Mouse (Mus musculus) hindbrain, embryonic 10.5 days (tissue): Measurements from ENCODE around the gene Olfr894. TPM values are rescaled to one million over a fixed set of nuclear protein-coding genes. Genes with fewer than 3 reads are reported as not detected.
"Not testable (repeated sequence)": the region's sequence is repeated elsewhere in the genome, so short reads cannot be mapped to it uniquely, and the experiment has no call there.

Source experiments
- DNase-seq: peaks from one replicate; pipeline ENCODE4 v3.0.0-alpha.2; 2017; ENCODE audit warnings: low spot score
- H3K27ac ChIP-seq: fragments of 300-500 bp; sonication (generic); 2 replicates; pipeline ENCODE4 v1.5.1; 2016; ENCODE audit warnings: mild to moderate bottlenecking, moderate library complexity
- H3K27me3 ChIP-seq: fragments of 300-500 bp; sonication (generic); 2 replicates; pipeline ENCODE4 v1.6.1; 2016; ENCODE audit warnings: mild to moderate bottlenecking; ENCODE audit not compliant: poor library complexity, insufficient read depth, severe bottlenecking
- H3K36me3 ChIP-seq: fragments of 300-500 bp; sonication (generic); 2 replicates; pipeline ENCODE4 v1.6.1; 2016; ENCODE audit warnings: mild to moderate bottlenecking, moderate library complexity
- H3K4me1 ChIP-seq: fragments of 300-500 bp; sonication (generic); replicated peaks from 2 replicates; pipeline ENCODE4 v1.6.1; 2016; ENCODE audit warnings: mild to moderate bottlenecking
- H3K4me3 ChIP-seq: fragments of 300-500 bp; sonication (generic); 2 replicates; pipeline ENCODE4 v1.5.1; 2016; ENCODE audit warnings: mild to moderate bottlenecking, moderate library complexity
- H3K9me3 ChIP-seq: fragments of 300-500 bp; sonication (generic); 2 replicates; pipeline ENCODE4 v1.6.1; 2016; ENCODE audit warnings: mild to moderate bottlenecking, moderate library complexity
- WGBS: fragments of 180-500 bp; shearing (Covaris S2); methylation state at CpG from one replicate; pipeline ENCODE4 v1.1.7; 2016; 5-methylcytosine and 5-hydroxymethylcytosine counted together
- polyA plus RNA-seq: library from polyadenylated mRNA; unstranded; fragments of >200 nt; fragmentation: Nextera tagmentation; extraction: Ambion mirVana; gene quantifications from 2 replicates; pipeline ENCODE4 v1.2.1, GENCODE M21; 2016

The Olfr894 gene
- not detected in 2 replicates for polyA plus RNA-seq

DNA sequence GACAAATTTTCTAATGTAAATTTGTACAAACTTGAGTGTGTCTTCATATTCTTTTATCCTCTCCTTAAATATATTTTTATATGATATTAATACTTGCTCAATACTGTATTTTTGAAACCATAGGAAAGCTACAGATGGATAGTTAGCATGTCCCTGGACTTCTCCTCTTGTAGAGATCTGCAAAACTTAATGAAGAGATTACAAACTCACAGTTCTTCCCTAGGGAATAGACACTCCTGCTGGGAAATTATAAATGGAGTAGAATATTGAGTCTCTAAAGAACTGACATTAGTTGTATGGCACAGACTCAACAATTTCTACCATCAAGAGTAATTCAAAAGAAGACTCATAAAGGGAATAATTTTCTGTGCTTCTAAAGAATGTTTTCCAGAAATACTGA, at the start of gene Olfr894:
TSS of gene Olfr894 (plus strand) at position 301 of the 400 bp plus-strand sequence.
- no peaks in the 10 kb centered on the region for H3K27me3 ChIP-seq
- no peaks in the 10 kb centered on the region for H3K9me3 ChIP-seq
- no peak within 1 kb of the TSS for H3K27ac ChIP-seq
- H3K4me3 ChIP-seq, result no peak within 1 kb of the TSS
- H3K4me1 ChIP-seq, result no peaks in the 10 kb centered on the region
- no peak for DNase-seq
- no peaks in the 10 kb centered on the region for H3K36me3 ChIP-seq

DNA sequence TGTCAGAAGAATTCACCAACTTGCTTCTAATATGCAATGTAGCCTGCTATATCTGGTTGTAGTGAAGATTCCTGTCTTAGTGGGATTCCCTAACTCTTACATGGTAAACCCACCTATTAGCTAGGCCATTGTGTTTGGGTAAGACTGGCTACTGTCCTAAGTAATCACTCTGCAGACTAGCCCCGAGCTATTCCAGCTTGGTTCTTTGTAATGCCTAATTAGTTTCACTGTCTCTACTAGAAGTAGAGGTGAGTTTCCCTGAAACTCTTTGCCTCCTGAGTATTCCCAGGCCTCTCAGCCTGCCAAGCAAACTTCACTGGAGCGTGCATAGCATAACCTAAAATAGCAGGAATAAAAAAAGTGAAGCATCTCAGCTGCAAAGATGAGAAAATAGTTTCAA, 49.5 kb upstream of the Olfr894 start:
- not testable (repeated sequence) for H3K36me3 ChIP-seq, H3K4me3 ChIP-seq, H3K4me1 ChIP-seq, H3K27ac ChIP-seq, DNase-seq, H3K9me3 ChIP-seq, H3K27me3 ChIP-seq
- WGBS, result 61% methylated on average over 2 of the region's 2 CpGs

DNA sequence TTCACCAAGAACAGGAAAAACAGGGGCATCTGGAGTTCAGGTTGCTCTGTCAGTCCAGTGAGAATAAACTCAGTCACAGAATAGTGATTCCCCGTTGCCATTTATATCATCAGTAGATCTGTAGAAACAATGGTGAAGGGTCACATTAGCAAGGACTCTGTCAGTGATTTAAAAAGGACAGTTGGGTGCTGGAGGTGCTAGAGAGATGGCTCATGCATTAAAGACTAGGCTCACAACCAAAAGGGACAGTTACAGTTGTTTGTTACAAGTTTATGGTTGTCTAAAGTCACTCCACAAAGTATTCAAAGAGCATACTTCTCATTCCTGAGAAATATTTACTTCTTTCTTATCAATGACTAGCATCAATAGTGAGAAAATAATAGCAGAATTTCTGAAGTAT, 37.1 kb upstream of the Olfr894 start, which contains the start of gene Olfr891:
TSS of gene Olfr891 (minus strand) at position 101 of the 400 bp plus-strand sequence.
- H3K27ac ChIP-seq, result no peak within 1 kb of the TSS
- no peak within 1 kb of the TSS for H3K4me3 ChIP-seq
- no peaks in the 10 kb centered on the region for H3K27me3 ChIP-seq
- DNase-seq, result no peak
- H3K9me3 ChIP-seq, result peaks cover 8% of the 10 kb centered on the region
- 91% methylated on average over 1 of the region's 1 CpGs for WGBS
- H3K36me3 ChIP-seq, result no peaks in the 10 kb centered on the region
- no peaks in the 10 kb centered on the region for H3K4me1 ChIP-seq

DNA sequence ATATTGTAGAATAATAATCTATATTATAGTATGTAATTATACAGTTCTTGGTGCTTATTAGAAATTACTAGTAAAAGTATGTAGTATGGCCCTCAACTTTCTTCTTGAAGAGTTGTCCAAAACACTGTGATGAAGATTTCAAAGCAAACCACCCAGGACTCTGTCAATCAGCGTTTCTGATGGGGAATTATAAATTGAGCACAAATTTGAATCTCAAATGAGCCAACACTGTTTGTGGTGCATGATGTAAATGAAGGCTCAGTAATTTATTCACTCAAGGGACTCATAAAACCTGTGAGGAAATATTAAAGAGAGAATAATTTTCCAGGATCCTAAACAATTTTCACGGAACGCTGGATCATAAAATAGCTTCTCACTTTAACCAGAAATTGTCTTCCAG, 9.8 kb upstream of the Olfr894 start, which contains the start of gene Olfr893:
TSS of gene Olfr893 (plus strand) at position 301 of the 400 bp plus-strand sequence.
- Histone ChIP-seq H3K36me3 (no peaks in the 10 kb centered on the region), H3K9me3 (no peaks in the 10 kb centered on the region), H3K27ac (no peak within 1 kb of the TSS), H3K4me1 (no peaks in the 10 kb centered on the region), H3K4me3 (no peak within 1 kb of the TSS), H3K27me3 (no peaks in the 10 kb centered on the region)
- WGBS, result 89% methylated on average over 3 of the region's 3 CpGs
- no peak for DNase-seq

DNA sequence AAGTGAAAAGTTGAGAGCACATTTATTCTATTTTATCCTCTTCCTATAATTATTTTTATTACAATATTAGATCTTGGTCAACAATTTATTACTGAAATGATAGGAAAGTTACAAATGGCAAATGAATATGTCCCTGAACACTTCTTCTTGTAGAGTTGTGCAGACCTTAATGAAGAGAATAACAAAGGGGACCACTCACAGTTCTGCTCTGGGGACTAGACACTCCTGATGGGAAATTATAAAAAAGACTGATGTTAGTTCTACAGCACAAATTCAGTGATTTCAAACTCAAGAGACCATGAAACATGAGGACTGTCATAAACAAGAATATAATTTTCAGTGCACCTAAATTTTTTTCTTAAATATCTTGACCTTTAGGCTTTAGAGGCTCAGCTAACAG, 34.6 kb downstream of the Olfr894 start, which contains the start of gene Olfr143:
TSS of gene Olfr143 (plus strand) at position 301 of the 400 bp plus-strand sequence.
- Histone ChIP-seq H3K27ac (no peak within 1 kb of the TSS), H3K4me3 (no peak within 1 kb of the TSS), H3K36me3 (no peaks in the 10 kb centered on the region), H3K4me1 (no peaks in the 10 kb centered on the region), H3K27me3 (no peaks in the 10 kb centered on the region), H3K9me3 (no peaks in the 10 kb centered on the region)
- no peak for DNase-seq

DNA sequence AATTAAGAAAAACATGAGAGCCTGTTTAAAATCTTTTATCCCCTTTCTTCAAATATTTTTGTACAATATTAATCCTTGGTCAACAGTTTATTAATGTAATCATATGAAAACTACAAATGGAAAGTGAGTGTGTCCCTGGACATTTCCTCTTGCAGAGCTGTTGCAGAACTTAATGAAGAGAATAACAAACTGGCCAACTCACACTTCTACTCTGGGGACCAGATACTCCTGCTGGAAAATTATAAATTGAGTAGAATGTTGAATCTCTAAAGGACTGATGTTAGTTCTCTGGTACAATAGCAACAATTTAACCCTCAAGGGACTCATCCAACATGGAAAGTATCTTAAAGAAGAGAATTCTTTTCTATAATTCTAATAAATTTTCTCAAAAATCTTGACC, 49.7 kb downstream of the Olfr894 start, which contains the start of gene Olfr895:
TSS of gene Olfr895 (plus strand) at position 301 of the 400 bp plus-strand sequence.
- no peaks in the 10 kb centered on the region for H3K9me3 ChIP-seq
- no peak within 1 kb of the TSS for H3K27ac ChIP-seq
- H3K4me3 ChIP-seq, result no peak within 1 kb of the TSS
- no peaks in the 10 kb centered on the region for H3K27me3 ChIP-seq
- H3K4me1 ChIP-seq, result no peaks in the 10 kb centered on the region
- DNase-seq, result no peak
- no peaks in the 10 kb centered on the region for H3K36me3 ChIP-seq

Other genes with a start within 250 kb of the Olfr894 start
- gene Olfr881, start 226.2 kb upstream of the Olfr894 start, polyA plus RNA-seq, result not detected in 2 replicates
- not detected in 2 replicates for gene Olfr883, start 192.2 kb upstream of the Olfr894 start, polyA plus RNA-seq
- not detected in 2 replicates for gene Olfr884, start 171.5 kb upstream of the Olfr894 start, polyA plus RNA-seq
- gene Olfr885, start 156.7 kb upstream of the Olfr894 start, polyA plus RNA-seq, result not detected in 2 replicates
- not detected in 2 replicates for gene Olfr887, start 134.0 kb upstream of the Olfr894 start, polyA plus RNA-seq
- not detected in 2 replicates for gene Olfr888, start 109.9 kb upstream of the Olfr894 start, polyA plus RNA-seq
- gene Olfr889, start 102.9 kb upstream of the Olfr894 start, polyA plus RNA-seq, result 0.10 and 0.21 TPM in 2 replicates
- not detected in 2 replicates for gene Olfr890, start 75.5 kb upstream of the Olfr894 start, polyA plus RNA-seq
- not detected in 2 replicates for gene Olfr891, start 37.2 kb upstream of the Olfr894 start, polyA plus RNA-seq
- not detected in 2 replicates for gene Olfr893, start 9.7 kb upstream of the Olfr894 start, polyA plus RNA-seq
- not detected in 2 replicates for gene Olfr143, start 34.7 kb downstream of the Olfr894 start, polyA plus RNA-seq
- not detected in 2 replicates for gene Olfr895, start 49.8 kb downstream of the Olfr894 start, polyA plus RNA-seq
- gene Olfr896-ps1, start 73.1 kb downstream of the Olfr894 start, polyA plus RNA-seq, result not detected in 2 replicates
- not detected in 2 replicates for gene Olfr25, start 111.0 kb downstream of the Olfr894 start, polyA plus RNA-seq
- gene Olfr898, start 130.4 kb downstream of the Olfr894 start, polyA plus RNA-seq, result not detected in 2 replicates
- gene Olfr250, start 148.8 kb downstream of the Olfr894 start, polyA plus RNA-seq, result not detected in 2 replicates
- not detected in 2 replicates for gene Olfr251, start 159.0 kb downstream of the Olfr894 start, polyA plus RNA-seq
- gene Olfr147, start 183.6 kb downstream of the Olfr894 start, polyA plus RNA-seq, result not detected in 2 replicates
- not detected in 2 replicates for gene Olfr901, start 211.4 kb downstream of the Olfr894 start, polyA plus RNA-seq
- not detected in 2 replicates for gene Olfr902, start 229.6 kb downstream of the Olfr894 start, polyA plus RNA-seq
- gene Olfr904, start 245.1 kb downstream of the Olfr894 start, polyA plus RNA-seq, result not detected in 2 replicates